17 mouse cellular contexts compared by ENCODE assay signal in the genomic region with DNA sequence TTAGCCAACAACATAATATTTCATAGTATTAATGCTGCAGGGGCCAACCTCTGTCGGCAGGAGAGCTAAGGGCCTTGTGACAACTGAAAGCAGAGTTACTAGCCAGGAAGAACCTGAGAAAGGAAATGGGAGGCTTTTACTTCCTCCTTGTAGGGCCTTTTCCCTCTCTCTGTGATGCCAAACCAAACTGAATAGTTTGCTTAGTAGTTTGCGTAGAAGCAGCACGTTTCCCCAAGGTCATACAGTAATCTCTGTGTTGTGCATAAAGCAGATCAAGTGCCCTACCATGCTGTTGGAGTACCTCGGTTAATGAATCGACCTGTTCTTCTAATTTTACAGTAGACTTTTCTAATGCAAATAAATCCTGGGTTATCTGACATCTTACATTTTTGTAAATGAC. TPM values are rescaled to one million over a fixed set of nuclear protein-coding genes. Genes with fewer than 3 reads are reported as not detected.
DNase-seq lines count a peak whose midpoint lies in the region; ATAC-seq and TF ChIP-seq lines count a peak whose summit lies in the region.
"Had no signal": no experiment of that assay in that cellular context is flagged by ENCODE, and none has a peak within 500 bp of the region (broad histone marks: within the 10 kb centered on the region; RNA-seq: fewer than 3 reads in every experiment).

No protein-coding gene starts in this region.

- H3K4me3 ChIP-seq in heart, embryonic 12.5 days: no peak overlapping the region
- no peak overlapping the region for H3K4me3 ChIP-seq in lung, embryonic 14.5 days (ENCODE audit: low read depth, low read length)
- H3K4me3 ChIP-seq: neural tube, embryonic 13.5 days had no signal

- no peaks in the 10 kb centered on the region for H3K36me3 ChIP-seq in heart, embryonic 12.5 days
- H3K36me3 ChIP-seq in lung, embryonic 14.5 days (ENCODE audit: insufficient read depth): no peaks in the 10 kb centered on the region
- H3K36me3 ChIP-seq: neural tube, embryonic 13.5 days had no signal

- no peak for TF ChIP-seq POLR2A in brain, embryonic 14.5 days (IDR thresholded peaks at IDR 0.05; ENCODE audit: borderline replicate concordance, extremely low read depth, insufficient read depth, insufficient read length, poor library complexity, severe bottlenecking)

- H3K27me3 ChIP-seq in heart, embryonic 12.5 days (replicated peaks): no peaks in the 10 kb centered on the region
- no peaks in the 10 kb centered on the region for H3K27me3 ChIP-seq in lung, embryonic 14.5 days (ENCODE audit: insufficient read depth, low read length)
- H3K27me3 ChIP-seq: Patski had no signal

- WGBS in heart, embryonic 12.5 days: 65% methylated on average over 5 of the region's 5 CpGs
- 54% methylated on average over 5 of the region's 5 CpGs for WGBS in lung, embryonic 14.5 days

- peaks cover 30% of the 10 kb centered on the region for H3K4me1 ChIP-seq in heart, embryonic 12.5 days (replicated peaks)
- H3K4me1 ChIP-seq in lung, embryonic 14.5 days (ENCODE audit: insufficient read depth): peaks cover 8% of the 10 kb centered on the region

- H3K27ac ChIP-seq in heart, embryonic 12.5 days (ENCODE audit: poor library complexity, severe bottlenecking): 0 out of 2 replicates have a peak overlapping the region, but pooled peaks have one; percentile 27
- peak overlapping the region; percentile 21; the same call in 1 of the 2 replicates for H3K27ac ChIP-seq in lung, embryonic 14.5 days (ENCODE audit: low read depth)
- H3K27ac ChIP-seq: neural tube, embryonic 13.5 days had no signal

- DNase-seq in heart, adult 11 months: no peak
- no peak for DNase-seq in lung, embryonic 14.5 days
- DNase-seq in lung, postnatal 25 days (ENCODE audit: low spot score): no peak
- peak; percentile 31 for DNase-seq in brain, embryonic 14.5 days (ENCODE audit: low read depth)
- DNase-seq in naive thymus-derived CD4-positive, alpha-beta T cell, adult 2 months (ENCODE audit: low read depth): peak; percentile 38
- DNase-seq in gastrocnemius, adult 18-20 months (ENCODE audit: low spot score): no peak
- DNase-seq in urinary bladder, postnatal 14 days (ENCODE audit: low spot score): no peak
- DNase-seq: adrenal gland, postnatal 10 days; gastrocnemius, postnatal 36 days; kidney, postnatal 4 days; midbrain, embryonic 14.5 days; right cerebral cortex, adult 18-20 months had no signal

- H3K9me3 ChIP-seq in heart, embryonic 12.5 days (replicated peaks): peaks cover 4% of the 10 kb centered on the region; the same call in 1 of the 2 replicates
- H3K9me3 ChIP-seq in lung, embryonic 14.5 days (ENCODE audit: low read depth, low read length): no peaks in the 10 kb centered on the region; the same call in 1 of the 2 replicates
- H3K9me3 ChIP-seq: neural tube, embryonic 13.5 days had no signal

- no peak overlapping the region for H3K4me2 ChIP-seq in heart, embryonic 12.5 days
- peak overlapping the region; percentile 8; the same call in 1 of the 2 replicates for H3K4me2 ChIP-seq in lung, embryonic 14.5 days
- H3K4me2 ChIP-seq: neural tube, embryonic 13.5 days had no signal

- no peak for TF ChIP-seq CTCF in lung, embryonic 14.5 days (IDR thresholded peaks at IDR 0.05; ENCODE audit: low read depth)
- no peak for TF ChIP-seq CTCF in brain, embryonic 14.5 days (IDR thresholded peaks at IDR 0.05; ENCODE audit: borderline replicate concordance, extremely low read depth, insufficient read depth, insufficient read length)

- no peak for ATAC-seq in heart, embryonic 12.5 days (ENCODE audit: insufficient number of reproducible peaks, low FRiP score)
- ATAC-seq in lung, embryonic 14.5 days (ENCODE audit: insufficient read depth): no peak
- ATAC-seq: CD4-positive, CD25-positive, alpha-beta regulatory T cell, adult 4 months; hindbrain, embryonic 16.5 days; Patski had no signal

- H3K9ac ChIP-seq in heart, embryonic 12.5 days: no peak overlapping the region
- no peak overlapping the region for H3K9ac ChIP-seq in lung, embryonic 14.5 days
- H3K9ac ChIP-seq: neural tube, embryonic 13.5 days had no signal

RNA-seq across cellular contexts. Expression of a gene that starts 2.0 kb away (rescaled TPM):
- 47.9 and 48.8 TPM in 2 replicates for polyA plus RNA-seq in heart, embryonic 12.5 days (2016; fragmentation: Nextera tagmentation; extraction: Ambion mirVana)
- 73.9 and 84.5 TPM in 2 replicates for polyA plus RNA-seq in lung, embryonic 14.5 days (2014; fragmentation: Nextera tagmentation; extraction: Ambion mirVana)
- polyA plus RNA-seq in brain, embryonic 14.5 days (2012; rRNA removed): 11.0 and 11.2 TPM in 2 replicates
- 10 to 100 TPM; 34.2 to 51.0 TPM for total RNA-seq in gastrocnemius, adult 18-20 months (2021)

RNA-seq across cellular contexts. Expression of a gene that starts 47.4 kb away (rescaled TPM):
- 221 and 233 TPM in 2 replicates for polyA plus RNA-seq in heart, embryonic 12.5 days (2016; fragmentation: Nextera tagmentation; extraction: Ambion mirVana)
- 302 and 305 TPM in 2 replicates for polyA plus RNA-seq in lung, embryonic 14.5 days (2014; fragmentation: Nextera tagmentation; extraction: Ambion mirVana)
- polyA plus RNA-seq in brain, embryonic 14.5 days (2012; rRNA removed): 311 and 481 TPM in 2 replicates
- total RNA-seq in gastrocnemius, adult 18-20 months (2021): 100 to 1,000 TPM; 112 to 143 TPM

Comparison
In these comparisons a context has a peak if more than half of its experiments do, and no peak if none do; other contexts are left out.
1. DNase-seq: peak in brain, embryonic 14.5 days (single experiment) and naive thymus-derived CD4-positive, alpha-beta T cell, adult 2 months (single experiment); none in heart, adult 11 months (single experiment), lung, embryonic 14.5 days (single experiment), lung, postnatal 25 days (single experiment), gastrocnemius, adult 18-20 months (single experiment) and urinary bladder, postnatal 14 days (single experiment).